Mouse (Mus musculus) kidney, embryonic 16.5 days (tissue): ENCODE results near the gene Plaur. TPM values are rescaled to one million over a fixed set of nuclear protein-coding genes. Genes with fewer than 3 reads are reported as not detected.

Experiments
- ATAC-seq: fragments of 200-750 bp; cut with Nextera tagmentation; 2 replicates; pipeline ENCODE4 v1.8.0; 2017; ENCODE audit warnings: moderate TSS enrichment; ENCODE audit not compliant: low FRiP score, low TSS enrichment
- H3K27ac ChIP-seq: fragments of 300-500 bp; sonication (generic); 2 replicates; pipeline ENCODE4 v1.5.1; 2014; ENCODE audit warnings: low read length
- H3K27me3 ChIP-seq: fragments of 300-500 bp; sonication (generic); 2 replicates; pipeline ENCODE4 v1.6.1; 2014; ENCODE audit warnings: low read length, control low read depth, mixed read lengths; ENCODE audit not compliant: insufficient read depth
- H3K36me3 ChIP-seq: fragments of 300-500 bp; sonication (generic); 2 replicates; pipeline ENCODE4 v1.6.1; 2014; ENCODE audit warnings: low read length, control low read depth, mixed read lengths; ENCODE audit not compliant: insufficient read depth
- H3K4me1 ChIP-seq: fragments of 300-500 bp; sonication (generic); 2 replicates; pipeline ENCODE4 v1.6.1; 2014; ENCODE audit warnings: low read length, control low read depth, mixed read lengths; ENCODE audit not compliant: insufficient read depth
- H3K4me2 ChIP-seq: fragments of 300-500 bp; sonication (generic); replicated peaks from 2 replicates; pipeline ENCODE4 v1.6.1; 2014; ENCODE audit warnings: low read depth, low read length
- H3K4me3 ChIP-seq: fragments of 300-500 bp; sonication (generic); 2 replicates; pipeline ENCODE4 v1.5.1; 2014; ENCODE audit warnings: mild to moderate bottlenecking, low read length
- H3K9ac ChIP-seq: fragments of 300-500 bp; sonication (generic); replicated peaks from 2 replicates; pipeline ENCODE4 v1.6.1; 2014; ENCODE audit warnings: low read length
- H3K9me3 ChIP-seq: fragments of 300-500 bp; sonication (generic); 2 replicates; pipeline ENCODE4 v1.6.1; 2016; ENCODE audit warnings: low read length, control low read depth
- WGBS: fragments of 180-500 bp; shearing (Covaris S2); extraction: QIAGEN DNeasy Blood & Tissue Kit; methylation state at CpG from one replicate; pipeline ENCODE4 v1.1.7; 2014; 5-methylcytosine and 5-hydroxymethylcytosine counted together
- polyA plus RNA-seq: library from polyadenylated mRNA; unstranded; fragments of >200 nt; fragmentation: Nextera tagmentation; extraction: Ambion mirVana; gene quantifications from 2 replicates; pipeline ENCODE4 v1.2.1, GENCODE M21; 2015

Plaur gene
- 16.3 and 18.5 TPM in 2 replicates for polyA plus RNA-seq

GRCm38 (mm10) chr7:24462388-24463319 is at the start of gene Plaur:
Gene Plaur (plus strand): TSS chr7:24462484.
- no peaks in the 10 kb centered on the region for H3K9me3 ChIP-seq
- H3K9ac ChIP-seq: peak within 1 kb of the TSS; percentile 54
- ATAC-seq: peak; percentile 77
- H3K36me3 ChIP-seq: 0 out of 2 replicates have a peak, but pooled peaks cover 3% of the 10 kb centered on the region
- 4% methylated on average over 26 of the region's 27 CpGs for WGBS
- H3K27ac ChIP-seq: peak within 1 kb of the TSS; percentile 88
- no peaks in the 10 kb centered on the region for H3K27me3 ChIP-seq
- peaks cover 21% of the 10 kb centered on the region for H3K4me1 ChIP-seq
- peak within 1 kb of the TSS; percentile 45 for H3K4me3 ChIP-seq
- peak within 1 kb of the TSS; percentile 66 for H3K4me2 ChIP-seq

- no peaks in the 10 kb centered on the region for H3K4me1 ChIP-seq
- ATAC-seq: no peak
- H3K9ac ChIP-seq: no peak overlapping the region
- no peak overlapping the region for H3K27ac ChIP-seq
- WGBS: 83% methylated on average over 3 of the region's 3 CpGs
- peaks cover 24% of the 10 kb centered on the region for H3K36me3 ChIP-seq
- H3K4me3 ChIP-seq: no peak overlapping the region
- H3K27me3 ChIP-seq: no peaks in the 10 kb centered on the region
- H3K9me3 ChIP-seq: no peaks in the 10 kb centered on the region
- no peak overlapping the region for H3K4me2 ChIP-seq
These were observed 48.7 kb upstream of the Plaur start for GRCm38 (mm10) chr7:24413630-24414029.

- H3K4me1 ChIP-seq: no peaks in the 10 kb centered on the region
- H3K9me3 ChIP-seq: no peaks in the 10 kb centered on the region
- H3K27ac ChIP-seq: no peak overlapping the region
- H3K27me3 ChIP-seq: no peaks in the 10 kb centered on the region
- ATAC-seq: no peak
- no peak overlapping the region for H3K4me2 ChIP-seq
- 73% methylated on average over 7 of the region's 7 CpGs for WGBS
- no peak overlapping the region for H3K4me3 ChIP-seq
- no peak overlapping the region for H3K9ac ChIP-seq
- peaks cover 24% of the 10 kb centered on the region for H3K36me3 ChIP-seq
These were observed 47.0 kb upstream of the Plaur start for GRCm38 (mm10) chr7:24415261-24415660.

GRCm38 (mm10) chr7:24419579-24419978 is 42.7 kb upstream of the Plaur start:
- Histone ChIP-seq H3K4me3 (no peak overlapping the region), H3K9ac (no peak overlapping the region), H3K4me1 (0 out of 2 replicates have a peak, but pooled peaks cover 9% of the 10 kb centered on the region), H3K36me3 (peaks cover 32% of the 10 kb centered on the region), H3K9me3 (no peaks in the 10 kb centered on the region), H3K27ac (no peak overlapping the region), H3K27me3 (no peaks in the 10 kb centered on the region), H3K4me2 (no peak overlapping the region)
- 91% methylated on average over 8 of the region's 8 CpGs for WGBS
- no peak for ATAC-seq

GRCm38 (mm10) chr7:24421648-24422047 is 40.6 kb upstream of the Plaur start:
- 72% methylated on average over 7 of the region's 7 CpGs for WGBS
- Histone ChIP-seq H3K27ac (no peak overlapping the region), H3K4me1 (0 out of 2 replicates have a peak, but pooled peaks cover 9% of the 10 kb centered on the region), H3K27me3 (no peaks in the 10 kb centered on the region), H3K9ac (no peak overlapping the region), H3K36me3 (peaks cover 16% of the 10 kb centered on the region; the same call in 1 of the 2 replicates), H3K4me2 (no peak overlapping the region), H3K4me3 (no peak overlapping the region), H3K9me3 (no peaks in the 10 kb centered on the region)
- ATAC-seq: no peak

GRCm38 (mm10) chr7:24422251-24422650 is 40.0 kb upstream of the Plaur start:
- Histone ChIP-seq H3K27ac (no peak overlapping the region), H3K4me2 (no peak overlapping the region), H3K36me3 (peaks cover 12% of the 10 kb centered on the region; the same call in 1 of the 2 replicates), H3K27me3 (no peaks in the 10 kb centered on the region), H3K4me3 (no peak overlapping the region), H3K9me3 (no peaks in the 10 kb centered on the region), H3K9ac (no peak overlapping the region), H3K4me1 (0 out of 2 replicates have a peak, but pooled peaks cover 9% of the 10 kb centered on the region)
- WGBS: 84% methylated on average over 8 of the region's 8 CpGs
- ATAC-seq: 0 out of 2 replicates have a peak, but pooled peaks have one; percentile 14

GRCm38 (mm10) chr7:24423107-24423763 is 39.0 kb upstream of the Plaur start:
- no peak overlapping the region for H3K4me3 ChIP-seq
- WGBS: 76% methylated on average over 15 of the region's 15 CpGs
- H3K9me3 ChIP-seq: no peaks in the 10 kb centered on the region
- H3K27me3 ChIP-seq: no peaks in the 10 kb centered on the region
- H3K36me3 ChIP-seq: peaks cover 12% of the 10 kb centered on the region; the same call in 1 of the 2 replicates
- no peak overlapping the region for H3K9ac ChIP-seq
- H3K4me1 ChIP-seq: 0 out of 2 replicates have a peak, but pooled peaks cover 9% of the 10 kb centered on the region
- no peak for ATAC-seq
- H3K27ac ChIP-seq: no peak overlapping the region
- no peak overlapping the region for H3K4me2 ChIP-seq

- WGBS: 64% methylated on average over 12 of the region's 12 CpGs
- Histone ChIP-seq H3K27me3 (no peaks in the 10 kb centered on the region), H3K27ac (0 out of 2 replicates have a peak overlapping the region, but pooled peaks have one; percentile 11), H3K9me3 (no peaks in the 10 kb centered on the region), H3K4me2 (no peak overlapping the region), H3K36me3 (peaks cover 12% of the 10 kb centered on the region; the same call in 1 of the 2 replicates), H3K9ac (no peak overlapping the region), H3K4me3 (no peak overlapping the region), H3K4me1 (0 out of 2 replicates have a peak, but pooled peaks cover 9% of the 10 kb centered on the region)
- ATAC-seq: peak; percentile 63
These were observed 38.1 kb upstream of the Plaur start for GRCm38 (mm10) chr7:24423956-24424732.

GRCm38 (mm10) chr7:24425919-24426318 is 36.4 kb upstream of the Plaur start:
- Histone ChIP-seq H3K27ac (no peak overlapping the region), H3K4me1 (0 out of 2 replicates have a peak, but pooled peaks cover 9% of the 10 kb centered on the region), H3K4me3 (no peak overlapping the region), H3K9ac (no peak overlapping the region), H3K36me3 (peaks cover 5% of the 10 kb centered on the region; the same call in 1 of the 2 replicates), H3K27me3 (no peaks in the 10 kb centered on the region), H3K9me3 (no peaks in the 10 kb centered on the region), H3K4me2 (no peak overlapping the region)
- no peak for ATAC-seq
- WGBS: 82% methylated on average over 9 of the region's 9 CpGs
